Mouse (Mus musculus) ES-E14 (cell line): Measurements from ENCODE around the gene Ifit3. TPM values are rescaled to one million over a fixed set of nuclear protein-coding genes. Genes with fewer than 3 reads are reported as not detected.
"Not testable (repeated sequence)": the region's sequence is repeated elsewhere in the genome, so short reads cannot be mapped to it uniquely, and the experiment has no call there.

Experiments
- DNase-seq: peaks from one replicate; pipeline ENCODE4 v3.0.0-alpha.2; 2013; ENCODE audit warnings: low read depth, low spot score
- H3K27ac ChIP-seq: 2 replicates; pipeline ENCODE4 v1.5.1; 2012; ENCODE audit warnings: low read depth, mild to moderate bottlenecking, low read length, moderate library complexity, mixed read lengths; ENCODE audit not compliant: poor library complexity, insufficient read depth, severe bottlenecking
- H3K36me3 ChIP-seq: 2 replicates; pipeline ENCODE4 v1.6.1; 2012; ENCODE audit warnings: mild to moderate bottlenecking, low read length, moderate library complexity, mixed read lengths; ENCODE audit not compliant: control insufficient read depth, poor library complexity, insufficient read depth, severe bottlenecking
- H3K4me1 ChIP-seq, 2 experiments: fragments of 150-350 bp in 1 of 2; sonication (generic) in 1 of 2; 2 replicates each; pipeline ENCODE4 v1.6.1; 2012; ENCODE audit warnings: low read length in 2 of 2, mild to moderate bottlenecking in 1 of 2, mixed read lengths in 1 of 2; ENCODE audit not compliant: control insufficient read depth in 2 of 2, insufficient read depth in 2 of 2, poor library complexity in 1 of 2
- H3K4me3 ChIP-seq, 2 experiments: fragments of 150-350 bp in 1 of 2; sonication (generic) in 1 of 2; 2 replicates each; pipeline ENCODE4 v1.5.1; 2012; ENCODE audit warnings: low read length in 2 of 2, low read depth in 1 of 2, mild to moderate bottlenecking in 1 of 2, mixed read lengths in 1 of 2; ENCODE audit not compliant: insufficient read depth in 1 of 2, poor library complexity in 1 of 2, severe bottlenecking in 1 of 2
- H3K9ac ChIP-seq: 2 replicates; pipeline ENCODE4 v1.6.1; 2012; ENCODE audit warnings: low read depth, mild to moderate bottlenecking, low read length, mixed read lengths; ENCODE audit not compliant: poor library complexity, insufficient read depth, severe bottlenecking
- H3K9me3 ChIP-seq: fragments of 150-350 bp; sonication (generic); 2 replicates; pipeline ENCODE4 v1.6.1; 2012; ENCODE audit warnings: low read depth, mild to moderate bottlenecking, low read length; ENCODE audit not compliant: control insufficient read depth, insufficient read depth
- CHD2 ChIP-seq: IDR thresholded peaks from 2 replicates; pipeline ENCODE4 v1.6.1; 2014; ENCODE audit warnings: mild to moderate bottlenecking, low read depth, low read length, inconsistent platforms
- HCFC1 ChIP-seq: IDR thresholded peaks from 2 replicates; pipeline ENCODE4 v1.6.1; 2012; ENCODE audit warnings: low read length, inconsistent platforms, borderline replicate concordance; ENCODE audit not compliant: insufficient read depth
- MAFK ChIP-seq: IDR thresholded peaks from 2 replicates; pipeline ENCODE4 v1.6.1; 2014; ENCODE audit warnings: mild to moderate bottlenecking, low read depth, low read length, inconsistent platforms; ENCODE audit not compliant: insufficient read depth
- ZC3H11A ChIP-seq: IDR thresholded peaks from 2 replicates; pipeline ENCODE4 v1.6.1; 2012; ENCODE audit warnings: low read depth, mild to moderate bottlenecking, inconsistent platforms, low read length, borderline replicate concordance
- ZNF384 ChIP-seq: IDR thresholded peaks from 2 replicates; pipeline ENCODE4 v1.6.1; 2012; ENCODE audit warnings: low read depth, low read length, inconsistent platforms
- in situ Hi-C, 2 experiments: fragments of 600-800 bp; cut with MboI; formaldehyde crosslinking; loops; one replicate each; pipeline ENCODE4 v1.15.1; 2025; ENCODE audit warnings: low sequenced_read_pairs in 2 of 2, inconsistent platforms in 1 of 2; ENCODE audit not compliant: unreplicated experiment in 2 of 2
- total RNA-seq: library from RNA; depleted of rRNA; stranded (reverse); fragments of 300-350 nt; gene quantifications from 2 replicates; pipeline ENCODE4 v1.2.3, GENCODE M21; 2012; rRNA removed

Gene Ifit3
- 0.09 TPM in 1 of 2 replicates, not detected in the other for total RNA-seq

DNA sequence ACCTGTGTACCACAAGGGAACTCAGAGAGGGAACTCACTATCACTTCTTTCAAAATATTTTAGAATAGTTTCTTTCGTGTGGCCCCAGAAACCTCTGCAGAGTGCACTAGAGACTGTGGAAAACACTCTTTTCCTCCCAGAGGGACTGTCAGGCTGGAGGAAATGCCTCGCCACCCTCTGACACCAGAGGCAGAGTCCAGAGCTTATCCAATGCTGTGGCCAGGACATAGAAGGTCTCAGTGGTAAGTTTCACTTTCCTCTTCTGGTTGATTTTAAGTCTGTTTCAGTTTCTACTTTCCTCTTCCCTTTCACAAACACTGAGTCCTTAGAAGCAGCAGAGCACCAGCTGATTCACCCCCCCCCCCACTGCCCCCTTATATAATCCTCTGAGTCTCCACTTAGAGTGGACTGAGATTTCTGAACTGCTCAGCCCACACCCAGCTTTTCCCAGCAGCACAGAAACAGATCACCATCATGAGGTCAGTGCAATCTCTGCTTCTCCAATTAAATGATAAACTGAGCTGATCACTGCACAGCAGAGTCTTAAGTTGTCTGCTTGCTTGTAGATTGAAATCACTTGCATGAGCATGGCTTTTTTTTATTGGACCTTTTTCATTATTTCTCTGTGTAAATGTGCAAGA, at the start of gene Ifit3:
TSS of gene Ifit3 (plus strand) at position 406 of the 641 bp plus-strand sequence.
- H3K9ac ChIP-seq, DNase-seq, H3K4me1 ChIP-seq, H3K27ac ChIP-seq, H3K9me3 ChIP-seq, H3K4me3 ChIP-seq, in situ Hi-C loops, H3K36me3 ChIP-seq: not testable (repeated sequence)

GRCm38 (mm10) chr19:34539422-34539821, 43.9 kb upstream of the Ifit3 start:
- DNase-seq, result no peak
- Histone ChIP-seq H3K4me1 (no peaks in the 10 kb centered on the region), H3K36me3 (no peaks in the 10 kb centered on the region), H3K27ac (no peak overlapping the region), H3K9ac (no peak overlapping the region), H3K4me3 (no peak overlapping the region), H3K9me3 (no peaks in the 10 kb centered on the region)
- in situ Hi-C loops, result no loop called here
- TF ChIP-seq CHD2, result no peak
- TF ChIP-seq ZC3H11A, result no peak
- TF ChIP-seq MAFK, result no peak
- TF ChIP-seq HCFC1, result no peak
- TF ChIP-seq ZNF384, result no peak

DNA sequence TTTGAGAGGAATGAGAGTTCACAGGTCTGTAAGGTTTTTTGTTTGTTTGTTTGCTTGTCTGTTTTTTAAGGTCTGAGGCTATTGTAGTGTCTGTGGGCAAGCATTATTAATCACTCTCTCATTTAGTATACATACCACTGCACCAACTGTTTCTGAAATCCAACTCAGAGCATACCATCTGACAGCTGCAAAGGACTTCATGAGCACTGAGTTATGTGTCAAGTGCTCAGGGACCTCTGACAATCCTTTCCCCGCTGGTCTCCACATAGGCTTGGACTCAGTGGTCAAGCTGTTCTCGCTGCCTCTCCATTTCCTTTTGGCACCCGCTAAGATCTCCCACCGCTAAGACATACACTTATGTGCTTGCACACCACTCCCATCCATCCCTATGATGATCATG, 37.1 kb upstream of the Ifit3 start:
- no peak for DNase-seq
- in situ Hi-C loops, result no loop called here
- no peaks in the 10 kb centered on the region for H3K4me1 ChIP-seq
- H3K4me3 ChIP-seq, result no peak overlapping the region
- no peaks in the 10 kb centered on the region for H3K9me3 ChIP-seq
- H3K36me3 ChIP-seq, result no peaks in the 10 kb centered on the region
- no peak overlapping the region for H3K9ac ChIP-seq
- no peak overlapping the region for H3K27ac ChIP-seq
- no peak for TF ChIP-seq ZC3H11A
- no peak for TF ChIP-seq ZNF384
- TF ChIP-seq CHD2, result no peak
- TF ChIP-seq HCFC1, result no peak
- TF ChIP-seq MAFK, result no peak

- Histone ChIP-seq H3K9me3 (no peaks in the 10 kb centered on the region), H3K36me3 (no peaks in the 10 kb centered on the region), H3K9ac (no peak overlapping the region), H3K4me3 (no peak overlapping the region), H3K4me1 (no peaks in the 10 kb centered on the region), H3K27ac (no peak overlapping the region)
- in situ Hi-C loops, result no loop called here
- DNase-seq, result peak; percentile 66
- TF ChIP-seq MAFK (no peak), ZC3H11A (peak; percentile 65), CHD2 (no peak)
These were observed 35.4 kb upstream of the Ifit3 start for GRCm38 (mm10) chr19:34547976-34548375.

GRCm38 (mm10) chr19:34550205-34550533, 33.2 kb upstream of the Ifit3 start:
- DNase-seq, result no peak
- no peak for TF ChIP-seq ZC3H11A
- no peak overlapping the region for H3K27ac ChIP-seq
- H3K4me1 ChIP-seq, result no peaks in the 10 kb centered on the region
- H3K4me3 ChIP-seq, result peak overlapping the region in 1 of 2 experiments; percentile 83; a peak in 2 of 4 replicates
- no peaks in the 10 kb centered on the region for H3K9me3 ChIP-seq
- H3K9ac ChIP-seq, result no peak overlapping the region
- in situ Hi-C loops, result no loop called here
- no peaks in the 10 kb centered on the region for H3K36me3 ChIP-seq
